Mouse (Mus musculus) testis, adult 2 months (tissue): ENCODE results near the gene Syna.

Source experiments
- CTCF ChIP-seq: fragments of 200-500 bp; IDR thresholded peaks from 2 replicates; pipeline ENCODE4 v1.5.1; 2012; ENCODE audit warnings: low read depth, mild to moderate bottlenecking, inconsistent platforms, low read length, moderate library complexity; ENCODE audit not compliant: control insufficient read depth, insufficient read depth, insufficient replicate concordance
- POLR2A ChIP-seq: fragments of 200-500 bp; IDR thresholded peaks from 2 replicates; pipeline ENCODE4 v1.6.1; 2012; ENCODE audit warnings: low read depth, mild to moderate bottlenecking, inconsistent platforms, low read length, moderate library complexity; ENCODE audit not compliant: control insufficient read depth

DNA sequence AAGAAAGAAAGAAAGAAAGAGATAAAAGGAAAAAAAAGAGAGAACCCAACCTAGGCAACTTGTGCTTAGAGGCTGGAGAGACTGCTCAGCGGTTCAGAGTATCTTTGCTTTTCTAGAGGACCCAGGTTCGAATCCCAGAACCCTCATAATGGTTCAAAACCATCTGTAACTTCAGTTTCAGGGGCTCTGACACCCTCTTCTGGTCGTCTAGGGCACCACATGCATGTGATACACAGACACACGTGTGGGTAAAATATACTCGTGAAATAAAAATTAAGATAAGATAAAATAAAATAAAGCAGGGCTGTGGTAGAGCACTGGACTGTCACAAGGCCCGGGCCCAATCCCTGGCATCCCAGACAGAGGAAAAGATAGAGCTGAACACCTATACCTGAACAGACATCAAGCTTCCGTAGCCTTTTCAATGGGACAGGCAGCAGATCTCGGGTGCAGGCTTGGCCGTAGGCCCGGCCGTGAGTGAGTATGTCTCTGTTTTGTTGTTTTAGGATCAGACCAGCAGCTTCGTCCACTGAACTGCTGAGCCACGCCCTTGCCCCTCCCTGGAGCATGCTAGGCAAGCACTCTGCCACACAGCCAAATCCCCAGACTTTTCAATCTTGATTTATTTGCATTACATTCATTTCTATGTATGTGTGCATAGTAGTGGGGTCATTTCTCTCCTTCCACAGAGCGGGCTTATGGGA is 16.7 kb upstream of the Syna start:
- no peak for TF ChIP-seq POLR2A
- no peak for TF ChIP-seq CTCF
